Mouse (Mus musculus): ENCODE results near the gene Cdc42bpb. TPM values are rescaled to one million over a fixed set of nuclear protein-coding genes. Genes with fewer than 3 reads are reported as not detected.

Cdc42bpb gene
- polyA plus RNA-seq, 1 experiment from 2014 or later = 25.6 TPM

- WGBS = 58% methylated on average over 1 of the region's 1 CpGs
Measured at GRCm38 (mm10) chr12:111343956-111344355, 33.6 kb downstream of the Cdc42bpb start.

GRCm38 (mm10) chr12:111340692-111341091 lies 36.8 kb downstream of the Cdc42bpb start:
- Histone ChIP-seq H3K4me1 (replicated peaks; ENCODE audit: control insufficient read depth, insufficient read depth, low read length) (peaks cover 13% of the 10 kb centered on the region), H3K27ac (ENCODE audit: low read depth, low read length) (no peak overlapping the region), H3K4me2 (no peak overlapping the region), H3K36me3 (ENCODE audit: control insufficient read depth, insufficient read depth, low read length) (peaks cover 17% of the 10 kb centered on the region; the same call in 1 of the 2 replicates), H3K4me3 (ENCODE audit: low read depth, low read length) (no peak overlapping the region), H3K9ac (ENCODE audit: low read depth, low read length) (no peak overlapping the region), H3K27me3 (replicated peaks; ENCODE audit: control insufficient read depth, insufficient read depth, low read length) (no peaks in the 10 kb centered on the region), H3K9me3 (ENCODE audit: control insufficient read depth, low read length) (no peaks in the 10 kb centered on the region)
- ATAC-seq (replicated peaks; ENCODE audit: low FRiP score) = no peak
- no peak for DNase-seq (ENCODE audit: low spot score)
- WGBS = 79% methylated on average over 7 of the region's 7 CpGs

More at GRCm38 (mm10) chr12:111343956-111344355, 33.6 kb downstream of the Cdc42bpb start:
- H3K27me3 ChIP-seq (replicated peaks; ENCODE audit: control insufficient read depth, insufficient read depth, low read length) = no peaks in the 10 kb centered on the region
- H3K9ac ChIP-seq (ENCODE audit: low read depth, low read length) = no peak overlapping the region
- H3K27ac ChIP-seq (ENCODE audit: low read depth, low read length) = no peak overlapping the region
- DNase-seq (ENCODE audit: low spot score) (no peak), ATAC-seq (replicated peaks; ENCODE audit: low FRiP score) (no peak)
- no peaks in the 10 kb centered on the region for H3K9me3 ChIP-seq (ENCODE audit: control insufficient read depth, low read length)
- no peak overlapping the region for H3K4me2 ChIP-seq
- H3K4me3 ChIP-seq (ENCODE audit: low read depth, low read length) = no peak overlapping the region
- no peaks in the 10 kb centered on the region for H3K4me1 ChIP-seq (replicated peaks; ENCODE audit: control insufficient read depth, insufficient read depth, low read length)
- H3K36me3 ChIP-seq (ENCODE audit: control insufficient read depth, insufficient read depth, low read length) = peaks cover 7% of the 10 kb centered on the region; the same call in 1 of the 2 replicates

- peaks cover 18% of the 10 kb centered on the region; the same call in 1 of the 2 replicates for H3K36me3 ChIP-seq (ENCODE audit: control insufficient read depth, insufficient read depth, low read length)
- no peak overlapping the region for H3K4me3 ChIP-seq (ENCODE audit: low read depth, low read length)
- H3K9ac ChIP-seq (ENCODE audit: low read depth, low read length) = 0 out of 2 replicates have a peak overlapping the region, but pooled peaks have one; percentile 17
- WGBS = 36% methylated on average over 15 of the region's 15 CpGs
- peak; percentile 47 for DNase-seq (ENCODE audit: low spot score)
- H3K27ac ChIP-seq (ENCODE audit: low read depth, low read length) = peak overlapping the region; percentile 19; the same call in 1 of the 2 replicates
- H3K27me3 ChIP-seq (replicated peaks; ENCODE audit: control insufficient read depth, insufficient read depth, low read length) = no peaks in the 10 kb centered on the region
- peak overlapping the region; percentile 18 for H3K4me2 ChIP-seq
- peaks cover 13% of the 10 kb centered on the region for H3K4me1 ChIP-seq (replicated peaks; ENCODE audit: control insufficient read depth, insufficient read depth, low read length)
- ATAC-seq (replicated peaks; ENCODE audit: low FRiP score) = peak; percentile 82
- no peaks in the 10 kb centered on the region for H3K9me3 ChIP-seq (ENCODE audit: control insufficient read depth, low read length)
Measured at GRCm38 (mm10) chr12:111337864-111338354, 39.6 kb downstream of the Cdc42bpb start.

GRCm38 (mm10) chr12:111333020-111333605 lies 44.4 kb downstream of the Cdc42bpb start:
- DNase-seq (ENCODE audit: low spot score) (no peak), ATAC-seq (replicated peaks; ENCODE audit: low FRiP score) (no peak)
- peaks cover 10% of the 10 kb centered on the region for H3K4me1 ChIP-seq (replicated peaks; ENCODE audit: control insufficient read depth, insufficient read depth, low read length)
- 88% methylated on average over 15 of the region's 15 CpGs for WGBS
- no peak overlapping the region for H3K4me2 ChIP-seq
- H3K27ac ChIP-seq (ENCODE audit: low read depth, low read length) = no peak overlapping the region
- H3K4me3 ChIP-seq (ENCODE audit: low read depth, low read length) = no peak overlapping the region
- H3K27me3 ChIP-seq (replicated peaks; ENCODE audit: control insufficient read depth, insufficient read depth, low read length) = no peaks in the 10 kb centered on the region
- H3K36me3 ChIP-seq (ENCODE audit: control insufficient read depth, insufficient read depth, low read length) = peaks cover 14% of the 10 kb centered on the region
- H3K9me3 ChIP-seq (ENCODE audit: control insufficient read depth, low read length) = no peaks in the 10 kb centered on the region
- H3K9ac ChIP-seq (ENCODE audit: low read depth, low read length) = no peak overlapping the region

GRCm38 (mm10) chr12:111332443-111332842 lies 45.1 kb downstream of the Cdc42bpb start:
- Histone ChIP-seq H3K4me1 (replicated peaks; ENCODE audit: control insufficient read depth, insufficient read depth, low read length) (peaks cover 4% of the 10 kb centered on the region), H3K27me3 (replicated peaks; ENCODE audit: control insufficient read depth, insufficient read depth, low read length) (no peaks in the 10 kb centered on the region), H3K36me3 (ENCODE audit: control insufficient read depth, insufficient read depth, low read length) (peaks cover 15% of the 10 kb centered on the region), H3K4me3 (ENCODE audit: low read depth, low read length) (no peak overlapping the region), H3K27ac (ENCODE audit: low read depth, low read length) (no peak overlapping the region), H3K9me3 (ENCODE audit: control insufficient read depth, low read length) (no peaks in the 10 kb centered on the region), H3K4me2 (no peak overlapping the region), H3K9ac (ENCODE audit: low read depth, low read length) (no peak overlapping the region)
- ATAC-seq (replicated peaks; ENCODE audit: low FRiP score) (no peak), DNase-seq (ENCODE audit: low spot score) (no peak)
- 90% methylated on average over 11 of the region's 11 CpGs for WGBS

GRCm38 (mm10) chr12:111331573-111331972 lies 45.9 kb downstream of the Cdc42bpb start:
- 92% methylated on average over 9 of the region's 9 CpGs for WGBS
- DNase-seq (ENCODE audit: low spot score) = no peak
- ATAC-seq (replicated peaks; ENCODE audit: low FRiP score) = no peak
- H3K4me1 ChIP-seq (replicated peaks; ENCODE audit: control insufficient read depth, insufficient read depth, low read length) = no peaks in the 10 kb centered on the region
- no peak overlapping the region for H3K27ac ChIP-seq (ENCODE audit: low read depth, low read length)
- no peaks in the 10 kb centered on the region for H3K9me3 ChIP-seq (ENCODE audit: control insufficient read depth, low read length)
- H3K4me2 ChIP-seq = no peak overlapping the region
- H3K36me3 ChIP-seq (ENCODE audit: control insufficient read depth, insufficient read depth, low read length) = peaks cover 16% of the 10 kb centered on the region
- no peak overlapping the region for H3K9ac ChIP-seq (ENCODE audit: low read depth, low read length)
- no peaks in the 10 kb centered on the region for H3K27me3 ChIP-seq (replicated peaks; ENCODE audit: control insufficient read depth, insufficient read depth, low read length)
- no peak overlapping the region for H3K4me3 ChIP-seq (ENCODE audit: low read depth, low read length)

- Histone ChIP-seq H3K36me3 (ENCODE audit: control insufficient read depth, insufficient read depth, low read length) (peaks cover 25% of the 10 kb centered on the region), H3K9me3 (ENCODE audit: control insufficient read depth, low read length) (no peaks in the 10 kb centered on the region), H3K4me3 (ENCODE audit: low read depth, low read length) (no peak overlapping the region), H3K4me1 (replicated peaks; ENCODE audit: control insufficient read depth, insufficient read depth, low read length) (no peaks in the 10 kb centered on the region), H3K9ac (ENCODE audit: low read depth, low read length) (no peak overlapping the region), H3K27ac (ENCODE audit: low read depth, low read length) (no peak overlapping the region), H3K4me2 (no peak overlapping the region), H3K27me3 (replicated peaks; ENCODE audit: control insufficient read depth, insufficient read depth, low read length) (no peaks in the 10 kb centered on the region)
- WGBS = 88% methylated on average over 15 of the region's 15 CpGs
- DNase-seq (ENCODE audit: low spot score) (no peak), ATAC-seq (replicated peaks; ENCODE audit: low FRiP score) (no peak)
Measured at GRCm38 (mm10) chr12:111329281-111329680, 48.2 kb downstream of the Cdc42bpb start.

GRCm38 (mm10) chr12:111328360-111328759 lies 49.2 kb downstream of the Cdc42bpb start:
- DNase-seq (ENCODE audit: low spot score) = no peak
- ATAC-seq (replicated peaks; ENCODE audit: low FRiP score) = no peak
- no peaks in the 10 kb centered on the region for H3K4me1 ChIP-seq (replicated peaks; ENCODE audit: control insufficient read depth, insufficient read depth, low read length)
- no peak overlapping the region for H3K27ac ChIP-seq (ENCODE audit: low read depth, low read length)
- 71% methylated on average over 6 of the region's 6 CpGs for WGBS
- no peaks in the 10 kb centered on the region for H3K27me3 ChIP-seq (replicated peaks; ENCODE audit: control insufficient read depth, insufficient read depth, low read length)
- H3K9me3 ChIP-seq (ENCODE audit: control insufficient read depth, low read length) = no peaks in the 10 kb centered on the region
- H3K9ac ChIP-seq (ENCODE audit: low read depth, low read length) = no peak overlapping the region
- H3K4me2 ChIP-seq = no peak overlapping the region
- no peak overlapping the region for H3K4me3 ChIP-seq (ENCODE audit: low read depth, low read length)
- H3K36me3 ChIP-seq (ENCODE audit: control insufficient read depth, insufficient read depth, low read length) = peaks cover 32% of the 10 kb centered on the region
